13 mouse cellular contexts compared by ENCODE assay signal in genomic region chr13:110555529-110556319, GRCm38 (mm10).
DNase-seq lines count a peak whose midpoint lies in the region; ATAC-seq and TF ChIP-seq lines count a peak whose summit lies in the region.
"Had no signal": no experiment of that assay in that cellular context is flagged by ENCODE, and none has a peak within 500 bp of the region (broad histone marks: within the 10 kb centered on the region; RNA-seq: fewer than 3 reads in every experiment).

No protein-coding gene starts in this region.

- no peak overlapping the region for H3K4me2 ChIP-seq in heart, embryonic 14.5 days (ENCODE audit: low read length)
- H3K4me2 ChIP-seq in heart, embryonic 11.5 days = no peak overlapping the region
- no peak overlapping the region for H3K4me2 ChIP-seq in lung, embryonic 14.5 days
- no peak overlapping the region for H3K4me2 ChIP-seq in intestine, postnatal 0 days (replicated peaks; ENCODE audit: low read depth)
- H3K4me2 ChIP-seq: intestine, embryonic 15.5 days; limb, embryonic 13.5 days had no signal

- 77% methylated on average over 7 of the region's 7 CpGs for WGBS in heart, embryonic 14.5 days
- 77% methylated on average over 7 of the region's 7 CpGs for WGBS in heart, embryonic 11.5 days (ENCODE audit: insufficient replicate concordance)
- WGBS in lung, embryonic 14.5 days = 70% methylated on average over 7 of the region's 7 CpGs
- WGBS in intestine, postnatal 0 days = 71% methylated on average over 7 of the region's 7 CpGs

- peaks cover 2 to 11% of the 10 kb centered on the region in 2 experiments; a peak in 3 of 4 replicates for H3K4me1 ChIP-seq in heart, embryonic 14.5 days (ENCODE audit: control insufficient read depth in 2 of 2, insufficient read depth in 2 of 2, low read length in 2 of 2)
- 0 out of 2 replicates have a peak, but pooled peaks cover 4% of the 10 kb centered on the region for H3K4me1 ChIP-seq in heart, embryonic 11.5 days (ENCODE audit: control insufficient read depth, insufficient read depth, low read length)
- 0 out of 2 replicates have a peak, but pooled peaks cover 5% of the 10 kb centered on the region for H3K4me1 ChIP-seq in lung, embryonic 14.5 days (ENCODE audit: insufficient read depth)
- H3K4me1 ChIP-seq in brown adipose tissue, adult 24 weeks (ENCODE audit: control insufficient read depth, insufficient read depth, insufficient read length, low read length) = peaks cover 20% of the 10 kb centered on the region
- no peaks in the 10 kb centered on the region for H3K4me1 ChIP-seq in intestine, postnatal 0 days (replicated peaks; ENCODE audit: control insufficient read depth, insufficient read depth, low read length)
- H3K4me1 ChIP-seq: intestine, embryonic 15.5 days had no signal

- no peaks in the 10 kb centered on the region for H3K9me3 ChIP-seq in heart, embryonic 14.5 days (ENCODE audit: control insufficient read depth, low read length)
- H3K9me3 ChIP-seq in heart, embryonic 11.5 days (replicated peaks; ENCODE audit: control insufficient read depth, low read length) = no peaks in the 10 kb centered on the region
- no peaks in the 10 kb centered on the region for H3K9me3 ChIP-seq in lung, embryonic 14.5 days (ENCODE audit: low read depth, low read length)
- H3K9me3 ChIP-seq in intestine, postnatal 0 days (ENCODE audit: control insufficient read depth) = no peaks in the 10 kb centered on the region
- H3K9me3 ChIP-seq: intestine, embryonic 15.5 days; limb, embryonic 13.5 days had no signal

- ATAC-seq in heart, embryonic 14.5 days (ENCODE audit: insufficient number of reproducible peaks, insufficient read depth, low FRiP score, low read depth) = no peak
- no peak for ATAC-seq in heart, embryonic 11.5 days (replicated peaks; ENCODE audit: insufficient number of reproducible peaks, low FRiP score, low TSS enrichment)
- no peak for ATAC-seq in lung, embryonic 14.5 days (ENCODE audit: insufficient read depth)
- ATAC-seq in intestine, postnatal 0 days = no peak
- ATAC-seq: intestine, embryonic 15.5 days had no signal

- H3K9ac ChIP-seq in heart, embryonic 14.5 days (ENCODE audit: low read length) = no peak overlapping the region
- H3K9ac ChIP-seq in heart, embryonic 11.5 days (ENCODE audit: low read depth, low read length) = no peak overlapping the region
- no peak overlapping the region for H3K9ac ChIP-seq in lung, embryonic 14.5 days
- no peak overlapping the region for H3K9ac ChIP-seq in intestine, postnatal 0 days (ENCODE audit: low read depth, low read length)
- H3K9ac ChIP-seq: intestine, embryonic 15.5 days; limb, embryonic 13.5 days had no signal

- no peaks in the 10 kb centered on the region for H3K36me3 ChIP-seq in heart, embryonic 14.5 days (ENCODE audit: control insufficient read depth, insufficient read depth, low read length)
- H3K36me3 ChIP-seq in heart, embryonic 11.5 days (ENCODE audit: control insufficient read depth, insufficient read depth, low read length) = no peaks in the 10 kb centered on the region
- no peaks in the 10 kb centered on the region for H3K36me3 ChIP-seq in lung, embryonic 14.5 days (ENCODE audit: insufficient read depth)
- H3K36me3 ChIP-seq in intestine, postnatal 0 days (ENCODE audit: control insufficient read depth, insufficient read depth) = no peaks in the 10 kb centered on the region
- H3K36me3 ChIP-seq: intestine, embryonic 15.5 days; limb, embryonic 13.5 days had no signal

- peak; percentile 58 for DNase-seq in lung, embryonic 14.5 days
- DNase-seq in lung, postnatal 14 days = no peak
- DNase-seq in kidney, postnatal 14 days = peak; percentile 45
- DNase-seq: adrenal gland, postnatal 10 days; cerebellum, adult 11 months; thymus, adult 18-20 months had no signal

- H3K27me3 ChIP-seq in heart, embryonic 14.5 days (ENCODE audit: control insufficient read depth, insufficient read depth, low read length) = no peaks in the 10 kb centered on the region
- H3K27me3 ChIP-seq in heart, embryonic 11.5 days (ENCODE audit: control insufficient read depth, insufficient read depth, low read length) = no peaks in the 10 kb centered on the region
- no peaks in the 10 kb centered on the region for H3K27me3 ChIP-seq in lung, embryonic 14.5 days (ENCODE audit: insufficient read depth, low read length)
- H3K27me3 ChIP-seq in intestine, postnatal 0 days (replicated peaks; ENCODE audit: control insufficient read depth, insufficient read depth, low read length) = no peaks in the 10 kb centered on the region
- H3K27me3 ChIP-seq: intestine, embryonic 15.5 days; limb, embryonic 13.5 days had no signal

- H3K27ac ChIP-seq in heart, embryonic 14.5 days (replicated peaks in 1 of 2; ENCODE audit: control insufficient read depth in 1 of 2, insufficient read depth in 1 of 2, low read depth in 2 of 2, low read length in 2 of 2) = peak overlapping the region; percentile 31 to 34; a peak in 2 of 4 replicates
- no peak overlapping the region for H3K27ac ChIP-seq in heart, embryonic 11.5 days (ENCODE audit: low read depth, low read length)
- 0 out of 2 replicates have a peak overlapping the region, but pooled peaks have one; percentile 22 for H3K27ac ChIP-seq in lung, embryonic 14.5 days (ENCODE audit: low read depth)
- peak overlapping the region; percentile 91 for H3K27ac ChIP-seq in brown adipose tissue, adult 24 weeks (replicated peaks; ENCODE audit: low read depth, low read length)
- no peak overlapping the region for H3K27ac ChIP-seq in intestine, postnatal 0 days (ENCODE audit: low read depth, low read length)
- H3K27ac ChIP-seq: intestine, embryonic 15.5 days; limb, embryonic 13.5 days had no signal

- H3K4me3 ChIP-seq in heart, embryonic 14.5 days (ENCODE audit: control insufficient read depth in 1 of 2, insufficient read depth in 1 of 2, low read depth in 1 of 2, low read length in 2 of 2) = no peak overlapping the region
- H3K4me3 ChIP-seq in heart, embryonic 11.5 days (ENCODE audit: low read depth, low read length) = no peak overlapping the region
- no peak overlapping the region for H3K4me3 ChIP-seq in lung, embryonic 14.5 days (ENCODE audit: low read depth, low read length)
- H3K4me3 ChIP-seq in brown adipose tissue, adult 24 weeks (ENCODE audit: insufficient read depth, low read depth, low read length) = no peak overlapping the region
- H3K4me3 ChIP-seq in intestine, postnatal 0 days (ENCODE audit: low read depth, low read length) = no peak overlapping the region
- H3K4me3 ChIP-seq: intestine, embryonic 15.5 days; limb, embryonic 13.5 days; myocyte had no signal

- no peak for TF ChIP-seq CTCF in lung, embryonic 14.5 days (IDR thresholded peaks at IDR 0.05; ENCODE audit: low read depth)
- no peak for TF ChIP-seq CTCF in intestine, postnatal 0 days (IDR thresholded peaks at IDR 0.05; ENCODE audit: low read depth)

Comparison
In these comparisons a context has a peak if more than half of its experiments do, and no peak if none do; other contexts are left out.
1. H3K27ac ChIP-seq: peak in heart, embryonic 14.5 days (2 of 2), lung, embryonic 14.5 days (single experiment) and brown adipose tissue, adult 24 weeks (single experiment); none in heart, embryonic 11.5 days (single experiment) and intestine, postnatal 0 days (single experiment).